Mouse (Mus musculus) lung, embryonic 14.5 days (tissue): Measurements from ENCODE around the gene Stard5. TPM values are rescaled to one million over a fixed set of nuclear protein-coding genes. Genes with fewer than 3 reads are reported as not detected.

Source experiments
- ATAC-seq: fragments of 200-750 bp; cut with Nextera tagmentation; 2 replicates; pipeline ENCODE4 v1.8.0; 2017; ENCODE audit warnings: mild to moderate bottlenecking, moderate TSS enrichment, moderate library complexity; ENCODE audit not compliant: insufficient read depth
- DNase-seq: peaks from one replicate; pipeline ENCODE4 v3.0.0-alpha.2; 2015
- H3K27ac ChIP-seq: fragments of 300-500 bp; sonication (generic); 2 replicates; pipeline ENCODE4 v1.5.1; 2014; ENCODE audit warnings: low read depth, mild to moderate bottlenecking, moderate library complexity
- H3K27me3 ChIP-seq: fragments of 300-500 bp; sonication (generic); 2 replicates; pipeline ENCODE4 v1.6.1; 2014; ENCODE audit warnings: low read length, control low read depth; ENCODE audit not compliant: insufficient read depth
- H3K36me3 ChIP-seq: fragments of 300-500 bp; sonication (generic); 2 replicates; pipeline ENCODE4 v1.6.1; 2014; ENCODE audit warnings: control low read depth; ENCODE audit not compliant: insufficient read depth
- H3K4me1 ChIP-seq: fragments of 300-500 bp; sonication (generic); 2 replicates; pipeline ENCODE4 v1.6.1; 2014; ENCODE audit warnings: antibody characterized with exemption, control low read depth; ENCODE audit not compliant: insufficient read depth
- H3K4me2 ChIP-seq: fragments of 300-500 bp; sonication (generic); 2 replicates; pipeline ENCODE4 v1.6.1; 2014; ENCODE audit warnings: mild to moderate bottlenecking
- H3K4me3 ChIP-seq: fragments of 300-500 bp; sonication (generic); 2 replicates; pipeline ENCODE4 v1.5.1; 2014; ENCODE audit warnings: low read depth, low read length
- H3K9ac ChIP-seq: fragments of 300-500 bp; sonication (generic); 2 replicates; pipeline ENCODE4 v1.6.1; 2014
- H3K9me3 ChIP-seq: fragments of 300-500 bp; sonication (generic); 2 replicates; pipeline ENCODE4 v1.6.1; 2016; ENCODE audit warnings: low read depth, low read length, control low read depth
- CTCF ChIP-seq: IDR thresholded peaks from 2 replicates; pipeline ENCODE4 v1.5.1; 2016; ENCODE audit warnings: antibody characterized with exemption, low read depth
- WGBS: fragments of 180-500 bp; shearing (Covaris S2); extraction: QIAGEN DNeasy Blood & Tissue Kit; methylation state at CpG from one replicate; pipeline ENCODE4 v1.1.7; 2014; 5-methylcytosine and 5-hydroxymethylcytosine counted together
- polyA plus RNA-seq: library from polyadenylated mRNA; unstranded; fragments of >200 nt; fragmentation: Nextera tagmentation; extraction: Ambion mirVana; gene quantifications from 2 replicates; pipeline ENCODE4 v1.2.1, GENCODE M21; 2014

Stard5 gene
- polyA plus RNA-seq, 1 experiment from 2014 or later: 13.3 TPM

DNA sequence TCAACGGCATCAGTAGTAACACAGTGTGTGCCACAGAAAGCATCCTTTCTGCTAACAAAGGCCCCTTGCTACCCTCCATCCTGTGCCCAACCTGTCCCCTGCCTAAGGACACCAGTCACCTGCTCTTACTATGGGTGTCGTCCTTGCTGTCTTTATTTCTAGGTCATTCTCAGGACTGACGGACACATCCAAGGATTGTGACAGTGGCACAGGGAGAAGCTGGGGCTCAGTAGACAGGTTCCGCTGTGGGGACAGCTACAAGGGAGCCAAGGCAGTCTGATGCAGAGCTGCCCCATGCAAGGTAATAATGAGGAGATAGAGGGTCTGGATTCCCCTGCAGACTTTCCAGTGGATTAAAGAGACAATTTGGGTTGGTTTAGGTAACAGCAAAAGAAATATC, 46.7 kb downstream of the Stard5 start:
- no peak overlapping the region for H3K4me2 ChIP-seq
- no peak for TF ChIP-seq CTCF
- WGBS: 85% methylated on average over 4 of the region's 4 CpGs
- no peaks in the 10 kb centered on the region for H3K9me3 ChIP-seq
- no peak overlapping the region for H3K9ac ChIP-seq
- H3K4me3 ChIP-seq: no peak overlapping the region
- H3K27ac ChIP-seq: no peak overlapping the region
- H3K36me3 ChIP-seq: no peaks in the 10 kb centered on the region
- DNase-seq: no peak
- no peaks in the 10 kb centered on the region for H3K4me1 ChIP-seq
- no peaks in the 10 kb centered on the region for H3K27me3 ChIP-seq
- no peak for ATAC-seq

DNA sequence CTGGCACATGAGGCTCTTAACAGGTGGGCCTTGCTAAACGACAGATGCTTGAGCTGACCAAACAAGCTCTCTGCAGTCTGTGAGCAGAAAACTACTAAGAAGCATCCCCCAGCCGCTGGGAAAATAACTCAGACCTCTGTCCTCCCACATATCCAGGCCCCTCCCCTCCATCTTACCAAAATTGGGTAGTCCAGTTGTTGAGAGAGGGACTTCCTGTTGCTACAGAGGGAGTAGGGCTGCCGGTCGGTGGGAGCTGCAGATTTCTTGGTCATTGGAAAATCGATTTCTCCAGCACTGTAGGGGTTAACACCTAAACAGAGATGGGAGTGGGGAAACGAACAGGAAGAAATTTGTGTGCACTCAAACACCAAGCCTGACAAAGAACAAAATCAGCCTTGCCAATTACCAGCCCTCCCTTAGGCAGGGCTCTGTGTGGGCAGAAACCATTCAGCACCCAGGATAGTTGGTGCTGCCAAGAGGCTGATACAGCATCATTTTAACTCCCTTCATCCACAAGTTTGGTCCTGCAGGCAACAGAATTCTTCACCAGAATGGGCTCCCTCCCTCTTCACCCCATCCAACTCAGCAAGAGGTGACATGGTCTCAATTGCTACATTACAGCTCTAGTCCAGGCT, 51.0 kb downstream of the Stard5 start:
- Histone ChIP-seq H3K9me3 (no peaks in the 10 kb centered on the region), H3K36me3 (no peaks in the 10 kb centered on the region), H3K4me1 (no peaks in the 10 kb centered on the region), H3K4me2 (no peak overlapping the region), H3K4me3 (no peak overlapping the region), H3K27me3 (no peaks in the 10 kb centered on the region), H3K9ac (no peak overlapping the region), H3K27ac (no peak overlapping the region)
- DNase-seq: peak; percentile 35
- 0 out of 2 replicates have a peak, but pooled peaks have one; percentile 17 for ATAC-seq
- 17% methylated on average over 6 of the region's 6 CpGs for WGBS
- no peak for TF ChIP-seq CTCF

DNA sequence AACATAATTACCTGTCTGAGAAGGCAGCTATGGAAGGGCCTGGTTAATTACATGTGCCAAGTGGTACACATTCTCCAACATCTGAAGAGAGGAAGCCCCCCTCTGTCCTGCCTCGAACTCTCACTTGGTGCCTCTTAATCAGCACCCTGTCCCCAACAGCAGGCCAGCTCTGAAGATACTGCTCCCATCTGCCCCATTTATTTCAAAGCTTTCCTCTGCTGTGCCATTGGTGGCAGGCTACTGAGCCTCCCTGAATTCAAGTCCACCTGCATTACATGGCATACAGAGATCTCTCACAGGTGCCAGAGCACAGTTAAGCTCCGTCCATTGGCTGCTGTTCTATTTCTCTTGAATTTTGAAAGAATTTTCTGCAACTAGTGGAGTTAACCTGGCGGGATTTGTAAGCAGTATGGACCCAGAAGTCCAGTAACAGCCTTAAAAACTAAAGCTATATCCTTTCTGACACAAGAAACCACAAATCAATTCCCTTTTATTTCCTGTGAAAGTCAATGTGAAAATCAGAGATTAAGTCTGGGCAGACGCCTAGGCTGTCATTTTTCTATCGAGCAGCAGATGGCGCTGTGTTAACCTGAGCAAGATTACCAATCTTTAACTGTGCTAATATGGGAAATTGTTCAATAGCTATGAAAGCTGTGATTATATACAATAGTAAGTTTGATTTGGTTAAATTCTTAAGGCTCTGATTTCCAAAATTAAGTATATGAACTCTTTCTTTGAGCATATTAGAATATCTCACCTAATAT, 63.9 kb downstream of the Stard5 start:
- 32% methylated on average over 6 of the region's 6 CpGs for WGBS
- H3K27ac ChIP-seq: no peak overlapping the region
- TF ChIP-seq CTCF: peak; percentile 78
- H3K27me3 ChIP-seq: no peaks in the 10 kb centered on the region
- H3K36me3 ChIP-seq: no peaks in the 10 kb centered on the region
- DNase-seq (peak; percentile 83), ATAC-seq (no peak)
- H3K4me1 ChIP-seq: no peaks in the 10 kb centered on the region
- no peaks in the 10 kb centered on the region for H3K9me3 ChIP-seq
- H3K9ac ChIP-seq: no peak overlapping the region
- H3K4me2 ChIP-seq: no peak overlapping the region
- no peak overlapping the region for H3K4me3 ChIP-seq

DNA sequence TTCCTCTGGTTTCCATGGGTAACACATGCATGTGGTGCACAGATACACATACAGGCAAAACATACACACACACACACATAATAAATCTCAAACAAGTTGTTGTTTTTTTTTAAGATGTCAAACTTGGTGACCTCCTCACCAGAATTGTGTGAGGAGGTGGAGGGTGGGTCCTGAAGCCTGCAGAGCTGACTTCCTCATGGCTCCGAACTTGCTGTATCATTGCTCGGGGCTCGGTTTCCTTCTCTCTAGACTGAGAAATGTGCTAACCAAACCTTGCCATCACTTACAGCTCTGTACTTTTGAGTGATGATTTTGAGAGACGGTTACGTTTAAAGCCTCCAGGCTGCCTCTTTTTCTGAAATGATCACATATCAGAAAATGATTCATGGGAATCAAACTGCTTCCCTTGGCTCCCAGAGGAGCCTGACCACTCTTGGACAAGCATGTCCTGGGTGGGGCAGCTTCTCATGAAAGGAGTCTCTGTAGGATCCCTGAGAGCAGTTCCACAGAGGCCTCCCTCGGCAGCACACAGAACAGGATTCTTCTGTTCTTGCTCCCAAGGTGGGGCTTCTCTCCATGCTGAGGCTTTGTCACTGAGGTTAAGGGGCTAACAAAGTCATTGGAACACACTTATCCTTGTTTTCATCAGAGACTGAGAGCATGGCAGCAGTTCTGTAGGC, 67.4 kb downstream of the Stard5 start:
- 39% methylated on average over 6 of the region's 6 CpGs for WGBS
- H3K4me3 ChIP-seq: no peak overlapping the region
- no peak for ATAC-seq
- H3K36me3 ChIP-seq: no peaks in the 10 kb centered on the region
- DNase-seq: peak; percentile 9
- H3K4me1 ChIP-seq: no peaks in the 10 kb centered on the region
- no peak for TF ChIP-seq CTCF
- H3K4me2 ChIP-seq: no peak overlapping the region
- no peak overlapping the region for H3K27ac ChIP-seq
- no peak overlapping the region for H3K9ac ChIP-seq
- H3K9me3 ChIP-seq: no peaks in the 10 kb centered on the region
- no peaks in the 10 kb centered on the region for H3K27me3 ChIP-seq

Other genes with a start within 250 kb of the Stard5 start
- 0.09 and 0.13 TPM in 2 replicates for gene Tmc3, start 47.0 kb upstream of the Stard5 start, polyA plus RNA-seq
- gene Il16, start 113.8 kb downstream of the Stard5 start, polyA plus RNA-seq: 2.3 and 2.8 TPM in 2 replicates
- gene Cfap161, start 162.9 kb downstream of the Stard5 start, polyA plus RNA-seq: 0.13 and 0.22 TPM in 2 replicates